In genomic region chr8:116673966-116674805, GRCm38 (mm10) we compare ENCODE assay signal across 11 mouse cellular contexts. TPM values are rescaled to one million over a fixed set of nuclear protein-coding genes. Genes with fewer than 3 reads are reported as not detected.
DNase-seq lines count a peak whose midpoint lies in the region; ATAC-seq and TF ChIP-seq lines count a peak whose summit lies in the region.
"Had no signal": no experiment of that assay in that cellular context is flagged by ENCODE, and none has a peak within 500 bp of the region (broad histone marks: within the 10 kb centered on the region; RNA-seq: fewer than 3 reads in every experiment).

No protein-coding gene starts in this region.

- ATAC-seq in neutrophil, adult 5-6 weeks (ENCODE audit: extremely low read depth, insufficient number of reproducible peaks, low FRiP score, poor library complexity, severe bottlenecking) = 0 out of 2 replicates have a peak, but pooled peaks have one; percentile 30
- no peak for ATAC-seq in forebrain, embryonic 12.5 days (ENCODE audit: low FRiP score)

- H3K4me2 ChIP-seq in forebrain, embryonic 12.5 days = no peak overlapping the region
- H3K4me2 ChIP-seq: hindbrain, embryonic 14.5 days had no signal

- no peaks in the 10 kb centered on the region for H3K27me3 ChIP-seq in forebrain, embryonic 12.5 days

- peak overlapping the region; percentile 57 to 77 for H3K4me3 ChIP-seq in ES-E14 (ENCODE audit: insufficient read depth in 1 of 2, low read depth in 1 of 2, low read length in 2 of 2, poor library complexity in 1 of 2, severe bottlenecking in 1 of 2)
- H3K4me3 ChIP-seq in forebrain, embryonic 12.5 days (replicated peaks) = no peak overlapping the region
- H3K4me3 ChIP-seq: gastrocnemius, adult 2 months had no signal

- in situ Hi-C loops in ES-E14 (cut with MboI; ENCODE audit: low sequenced_read_pairs in 2 of 2, unreplicated experiment in 2 of 2) = no loop called here

- 76% methylated on average over 10 of the region's 10 CpGs for WGBS in forebrain, embryonic 12.5 days

- peak overlapping the region; percentile 97 for H3K27ac ChIP-seq in ES-E14 (ENCODE audit: insufficient read depth, low read depth, low read length, poor library complexity, severe bottlenecking)
- H3K27ac ChIP-seq in forebrain, embryonic 12.5 days = no peak overlapping the region
- H3K27ac ChIP-seq: gastrocnemius, adult 2 months; hindbrain, embryonic 14.5 days; kidney, postnatal 0 days had no signal

- peaks cover 7% of the 10 kb centered on the region; the same call in 1 of the 2 replicates for H3K36me3 ChIP-seq in ES-E14 (ENCODE audit: control insufficient read depth, insufficient read depth, low read length, poor library complexity, severe bottlenecking)
- no peaks in the 10 kb centered on the region for H3K36me3 ChIP-seq in forebrain, embryonic 12.5 days (replicated peaks)

- H3K9ac ChIP-seq in ES-E14 (ENCODE audit: insufficient read depth, low read depth, low read length, poor library complexity, severe bottlenecking) = peak overlapping the region; percentile 26
- no peak overlapping the region for H3K9ac ChIP-seq in forebrain, embryonic 12.5 days
- H3K9ac ChIP-seq: hindbrain, embryonic 14.5 days had no signal

- DNase-seq in layer of hippocampus, adult 18-20 months (ENCODE audit: low spot score in 2 of 2) = peak; percentile 8 to 21
- DNase-seq in layer of hippocampus, postnatal 14 days (ENCODE audit: low spot score in 2 of 2) = no peak
- peak; percentile 35 for DNase-seq in CD4-positive helper T cell, adult 2 months (ENCODE audit: low read depth, low spot score)
- DNase-seq in ES-E14 (ENCODE audit: low read depth, low spot score) = peak; percentile 80
- DNase-seq in heart, postnatal 14 days = no peak
- no peak for DNase-seq in kidney, adult 9 months
- DNase-seq: gastrocnemius, adult 2 months had no signal

- no peaks in the 10 kb centered on the region for H3K9me3 ChIP-seq in ES-E14 (ENCODE audit: control insufficient read depth, insufficient read depth, low read depth, low read length)
- H3K9me3 ChIP-seq in forebrain, embryonic 12.5 days = no peaks in the 10 kb centered on the region

- H3K4me1 ChIP-seq in ES-E14 (ENCODE audit: control insufficient read depth in 2 of 2, insufficient read depth in 2 of 2, low read length in 2 of 2, poor library complexity in 1 of 2) = peaks cover 3 to 8% of the 10 kb centered on the region in 2 experiments; a peak in 3 of 4 replicates
- H3K4me1 ChIP-seq in forebrain, embryonic 12.5 days = no peaks in the 10 kb centered on the region

- intact Hi-C loops in heart, postnatal 14 days (cut with DNase I) = loop anchor here (5.0 to 10.0 kb wide), 2 partner anchors 83 to 201 kb away; no protein-coding TSS in a partner anchor

TF ChIP-seq in ES-E14, 5 proteins besides CTCF, POLR2A, EP300 and RAD21:
- TF ChIP-seq ZC3H11A (IDR thresholded peaks at IDR 0.05; ENCODE audit: borderline replicate concordance, low read depth, low read length) = no peak

RNA-seq across cellular contexts. Expression of gene Cdyl2, which starts 58.6 kb away (rescaled TPM):
- 10 to 100 TPM in 1 of 2 experiments, 1 to 10 TPM in 1; 9.5 to 10.6 TPM for total RNA-seq in layer of hippocampus, adult 18-20 months (2021)
- 10 to 100 TPM; 11.4 to 11.5 TPM for total RNA-seq in layer of hippocampus, postnatal 14 days (2021)
- total RNA-seq in ES-E14 (2012; rRNA removed) = 37.3 and 50.7 TPM in 2 replicates
- 9.0 and 13.3 TPM in 2 replicates for total RNA-seq in neutrophil, adult 5-6 weeks (2017)
- total RNA-seq in heart, postnatal 14 days (2021) = 1 to 10 TPM; 4.9 to 5.9 TPM
- polyA plus RNA-seq in forebrain, embryonic 12.5 days (2016; fragmentation: Nextera tagmentation; extraction: Ambion mirVana) = 7.7 and 10.3 TPM in 2 replicates

Comparison
In these comparisons a context has a peak if more than half of its experiments do, and no peak if none do; other contexts are left out.
1. DNase-seq: peak in layer of hippocampus, adult 18-20 months (2 of 2), CD4-positive helper T cell, adult 2 months (single experiment) and ES-E14 (single experiment); none in layer of hippocampus, postnatal 14 days (0 of 2), heart, postnatal 14 days (0 of 2) and kidney, adult 9 months (single experiment).